Mouse (Mus musculus) layer of hippocampus, adult 18-20 months (tissue): ENCODE results near the gene Casc1. TPM values are rescaled to one million over a fixed set of nuclear protein-coding genes. Genes with fewer than 3 reads are reported as not detected.
A peak's percentile ranks its signal among the peaks of the same experiment; 100 is the strongest.

Source experiments
- DNase-seq, 2 experiments: peaks; one replicate each; pipeline ENCODE4 v3.0.0; 2022; ENCODE audit warnings: low spot score in 2 of 2
- long read RNA-seq: library from polyadenylated mRNA; stranded (forward); transcript quantifications from one replicate; pipeline ENCODE4 v2.0.0, GENCODE M21; 2021
- total RNA-seq, 2 experiments: library from RNA; stranded (reverse); gene quantifications; 2 replicates each; pipeline ENCODE4 v1.2.3; 2021

Gene Casc1
- 1 to 10 TPM; 1.0 to 1.3 TPM for total RNA-seq
- long read RNA-seq, partial matches to known transcripts: 0 of 1 reads
- long read RNA-seq, other reads (novel, unspliced or antisense): 1 of 1 reads

DNA sequence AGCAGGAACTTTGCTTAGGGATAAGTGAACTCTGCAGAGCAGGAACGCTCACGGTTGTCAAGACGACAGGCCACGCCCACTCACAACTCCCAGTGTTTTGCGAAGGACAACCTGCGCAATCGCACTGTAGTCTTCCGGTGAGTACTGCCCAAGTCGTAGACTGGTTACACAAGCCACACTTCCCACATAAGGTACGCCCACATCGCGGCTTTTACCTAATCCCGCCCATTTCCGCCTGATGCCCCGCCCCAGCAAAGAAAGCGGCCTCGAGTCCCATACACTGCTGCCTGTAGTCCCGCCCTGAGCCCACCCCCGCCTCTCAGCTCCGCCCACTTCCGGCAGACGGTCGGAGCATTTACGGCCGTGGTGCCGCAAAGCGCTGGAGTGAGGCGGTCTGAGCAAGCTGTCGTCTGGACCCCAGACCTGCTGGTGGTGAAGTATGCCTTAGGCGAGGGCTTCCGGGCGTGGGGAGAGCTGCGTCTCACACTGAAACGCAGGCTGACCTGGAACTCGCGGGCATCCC is at the start of gene Casc1, which contains the start of gene Etfrf1:
Gene Casc1, minus strand, starts transcription at position 190 of the 523 bp plus-strand sequence.
Gene Etfrf1, plus strand, starts transcription at position 319 of the 523 bp plus-strand sequence.
- peak; percentile 99 for DNase-seq

DNA sequence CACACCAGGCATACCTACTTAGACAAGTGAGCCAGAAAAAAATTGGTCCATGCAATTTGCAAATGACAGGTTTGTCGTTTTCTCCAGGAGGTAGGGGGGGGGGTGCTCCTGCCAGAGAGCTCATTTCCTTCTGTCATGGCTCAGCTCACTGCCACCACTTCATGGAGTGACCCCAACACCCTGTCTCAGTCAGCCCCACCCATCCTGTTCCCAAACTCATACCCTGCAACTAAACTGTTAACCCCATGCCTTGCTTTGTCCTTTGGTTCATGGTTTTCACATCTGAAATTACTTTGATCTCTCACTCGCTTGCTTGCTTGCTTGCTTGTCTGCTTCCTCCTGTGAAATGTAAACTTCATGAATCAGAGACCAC is 45.9 kb upstream of the Casc1 start:
- DNase-seq: no peak

DNA sequence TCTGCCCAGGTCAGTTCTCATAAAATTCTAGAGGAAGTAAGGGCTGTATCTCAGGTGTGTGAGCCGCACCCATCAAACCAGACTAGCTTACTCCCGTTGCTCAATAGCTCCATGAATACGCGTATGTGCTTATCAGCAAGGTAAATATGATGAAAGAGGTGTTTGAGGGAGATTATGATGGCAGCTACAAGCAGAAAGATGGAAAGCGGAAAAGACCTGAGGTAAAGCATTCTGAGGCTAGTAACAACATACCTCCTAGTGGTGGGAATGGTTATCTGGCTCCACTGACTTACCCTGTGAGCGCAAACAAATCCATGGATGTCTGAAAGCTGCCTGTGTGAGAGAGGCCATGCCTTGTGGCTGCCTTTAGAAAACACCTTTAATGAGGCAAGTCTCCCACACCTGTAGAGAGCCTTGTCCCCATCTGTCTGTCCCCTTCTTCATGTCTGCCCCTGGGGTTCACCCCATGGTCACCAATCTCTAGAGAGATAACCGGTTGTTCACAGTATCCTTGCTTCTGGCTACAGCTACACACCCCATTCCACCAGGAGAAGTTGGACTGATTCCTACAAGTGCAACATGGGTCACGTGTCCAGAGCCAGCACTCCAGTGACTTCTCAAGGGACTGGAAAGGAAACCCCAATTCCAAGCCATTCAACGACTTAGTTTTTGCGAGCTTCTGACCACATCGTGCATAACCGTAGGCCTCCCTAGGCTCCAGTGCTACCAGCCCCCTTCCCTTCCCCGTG is 45.3 kb upstream of the Casc1 start:
- DNase-seq: no peak

DNA sequence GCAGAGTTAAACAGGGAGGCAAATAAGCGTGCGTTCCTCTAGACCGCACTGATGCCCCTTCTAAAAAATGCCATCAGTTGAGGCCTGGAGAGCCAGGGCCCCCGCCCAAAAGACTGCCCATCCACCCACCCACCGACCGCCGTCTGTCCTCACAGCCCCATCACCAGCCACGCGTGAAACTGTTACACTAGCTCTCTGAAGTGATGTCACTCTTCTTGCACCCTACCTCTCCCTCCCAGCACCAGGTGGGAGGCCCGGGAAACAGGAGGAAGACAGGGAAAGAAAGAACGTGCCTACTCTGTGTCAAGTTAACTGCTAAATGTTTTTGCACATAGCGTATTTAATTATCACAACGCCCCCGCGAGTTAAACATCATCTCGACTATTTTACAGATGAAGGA is 40.0 kb upstream of the Casc1 start:
- peak; percentile 11 to 25 for DNase-seq

DNA sequence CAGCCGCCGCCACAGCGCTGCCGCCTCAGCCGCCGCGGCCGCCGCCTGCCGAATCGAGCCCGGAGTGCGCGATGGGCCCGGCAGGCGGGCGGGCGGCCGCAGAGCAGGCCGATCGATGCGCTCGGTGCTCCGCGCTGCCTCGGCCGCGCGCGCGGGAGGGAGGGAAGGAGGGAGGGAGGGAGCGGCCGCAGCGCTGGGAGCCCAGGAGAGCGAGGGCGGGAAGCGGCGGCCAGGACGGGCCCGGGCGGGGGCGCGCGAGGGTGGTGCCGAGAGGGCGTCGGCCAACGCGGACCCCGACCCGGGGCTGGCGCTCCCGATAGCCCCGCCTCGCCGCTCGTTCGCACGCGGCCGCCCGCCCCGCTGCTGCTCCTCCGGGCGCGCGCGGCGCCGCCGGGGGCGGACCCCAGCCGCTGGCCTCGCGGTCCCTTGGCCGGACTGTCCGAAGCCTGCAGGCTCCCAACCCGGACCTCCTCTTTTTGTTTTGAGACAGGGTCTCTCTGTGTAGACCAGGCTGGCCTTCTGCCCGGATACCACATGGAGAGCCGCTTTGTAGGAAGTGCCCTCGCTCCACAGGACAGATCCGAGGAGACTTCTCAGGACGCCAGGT is 39.5 kb upstream of the Casc1 start, which contains the start of gene Kras:
Gene Kras, minus strand, starts transcription at position 55 of the 607 bp plus-strand sequence.
- peak; percentile 79 to 88 for DNase-seq

DNA sequence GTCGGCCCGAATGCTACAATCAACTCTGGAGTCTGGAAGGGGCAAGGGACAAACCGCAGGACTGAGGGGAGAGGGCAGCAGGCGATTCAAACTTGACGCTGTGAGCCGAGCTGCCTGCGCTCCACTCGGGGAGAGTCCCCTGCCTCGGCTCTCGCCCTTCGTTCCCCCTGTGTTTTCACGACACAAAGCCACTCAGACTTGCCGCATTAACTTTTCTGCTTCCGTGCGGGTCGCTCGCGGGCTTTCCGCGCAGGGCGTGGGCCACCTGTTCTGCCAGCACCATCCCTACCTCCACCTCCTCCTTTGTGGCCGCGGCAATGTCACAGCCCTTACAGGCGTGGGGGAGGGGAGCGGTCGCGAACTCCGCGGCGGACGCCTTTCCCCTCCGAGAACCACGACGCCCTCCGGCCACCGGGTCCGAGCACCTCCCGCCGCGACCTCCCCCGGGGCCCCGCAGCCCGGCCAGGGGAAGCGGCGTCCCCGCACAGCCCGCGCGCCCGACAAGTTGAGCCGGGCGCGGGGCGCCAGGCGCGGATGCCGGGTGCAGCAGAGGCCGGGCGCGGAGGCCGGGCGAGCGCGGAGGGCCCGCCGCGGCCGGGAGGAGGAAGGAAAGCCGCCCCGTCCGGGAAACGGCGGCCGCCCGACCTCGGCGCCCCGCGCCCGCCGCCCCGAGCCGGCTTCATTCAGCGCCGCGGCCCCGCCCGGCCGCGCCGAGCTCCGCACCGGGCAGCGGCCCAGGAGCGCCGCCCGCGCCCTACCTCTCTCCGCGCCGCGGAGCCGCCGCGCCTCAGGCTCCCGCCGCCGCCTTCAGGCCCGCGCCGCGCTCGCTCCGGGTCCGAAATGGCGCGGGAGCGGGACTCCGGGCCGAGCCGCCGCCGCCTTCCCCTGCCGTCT is 38.7 kb upstream of the Casc1 start:
- DNase-seq: peak in 1 of 2 experiments; percentile 28

DNA sequence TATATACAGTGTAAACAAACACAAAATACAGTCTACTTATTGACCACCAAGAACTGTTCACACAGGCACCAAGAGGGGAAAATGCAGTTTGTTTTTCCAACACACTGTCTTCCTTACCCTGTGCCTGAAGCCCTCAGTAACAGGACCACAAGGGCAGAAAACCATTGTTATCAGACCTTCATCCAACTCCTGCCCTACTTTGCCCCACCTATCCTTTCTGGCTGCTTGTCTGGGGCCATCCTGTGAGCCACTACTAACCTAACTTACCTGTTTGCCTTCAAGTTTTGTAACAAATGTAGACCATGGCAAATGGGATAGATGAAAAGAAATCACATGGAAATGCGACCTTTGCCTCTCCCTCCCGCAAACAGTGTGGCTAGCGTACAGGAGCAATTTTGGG is 37.1 kb upstream of the Casc1 start:
- no peak for DNase-seq

DNA sequence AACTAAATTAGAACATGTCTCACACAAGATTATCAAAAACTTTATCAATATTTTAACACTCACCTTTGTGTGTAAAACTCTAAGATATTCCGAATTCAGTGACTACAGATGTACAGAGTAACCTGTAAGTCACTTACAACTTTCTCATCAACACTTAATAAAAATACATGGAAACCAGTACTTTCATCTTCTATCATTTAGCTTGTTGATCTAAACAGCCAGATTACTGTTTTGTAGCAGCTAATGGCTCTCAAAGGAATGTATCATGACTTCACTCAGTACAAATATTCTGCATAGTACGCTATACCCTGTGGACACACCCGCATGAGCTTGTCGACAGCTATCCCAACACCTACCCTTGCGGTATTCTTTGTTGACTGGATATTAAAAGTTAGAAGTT is 36.0 kb upstream of the Casc1 start:
- no peak for DNase-seq

DNA sequence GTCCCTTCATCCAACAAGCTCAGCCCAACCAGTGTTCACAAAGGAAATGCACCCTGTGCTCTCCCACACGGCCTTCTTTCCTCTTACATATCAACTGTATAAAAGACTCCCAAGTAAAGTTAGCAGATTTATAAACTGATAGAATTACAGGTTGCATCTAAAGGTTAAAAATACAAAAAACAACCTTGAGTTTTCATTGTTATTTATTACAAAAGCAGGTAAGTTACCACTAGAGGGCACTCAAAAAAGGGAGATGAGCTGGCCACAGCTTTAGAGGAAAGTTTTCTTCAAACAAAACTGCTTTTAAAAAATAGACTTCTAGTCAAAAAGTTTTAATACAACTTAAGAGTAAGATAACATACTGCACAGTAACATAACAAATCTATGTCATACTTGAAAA is 31.7 kb upstream of the Casc1 start:
- DNase-seq: peak in 1 of 2 experiments; percentile 19

DNA sequence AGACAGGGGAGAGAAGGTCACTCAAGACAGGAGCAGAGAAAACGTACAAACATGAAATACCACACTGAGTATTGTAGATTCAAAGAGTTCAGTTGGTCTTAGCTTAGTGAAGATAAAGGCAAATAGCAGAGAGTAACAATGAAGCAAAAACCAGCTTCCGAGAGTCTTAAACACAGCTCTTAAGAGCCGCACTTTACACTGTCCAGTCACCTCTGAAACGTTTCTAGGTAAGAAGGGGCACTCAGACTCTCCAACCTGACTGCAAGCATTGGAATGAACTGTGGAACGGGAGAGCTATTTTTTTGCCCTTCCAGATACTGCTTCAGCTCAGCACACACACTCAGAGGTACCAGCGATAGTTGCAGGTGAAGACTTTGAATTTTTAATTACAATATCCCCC is 29.5 kb upstream of the Casc1 start:
- no peak for DNase-seq

DNA sequence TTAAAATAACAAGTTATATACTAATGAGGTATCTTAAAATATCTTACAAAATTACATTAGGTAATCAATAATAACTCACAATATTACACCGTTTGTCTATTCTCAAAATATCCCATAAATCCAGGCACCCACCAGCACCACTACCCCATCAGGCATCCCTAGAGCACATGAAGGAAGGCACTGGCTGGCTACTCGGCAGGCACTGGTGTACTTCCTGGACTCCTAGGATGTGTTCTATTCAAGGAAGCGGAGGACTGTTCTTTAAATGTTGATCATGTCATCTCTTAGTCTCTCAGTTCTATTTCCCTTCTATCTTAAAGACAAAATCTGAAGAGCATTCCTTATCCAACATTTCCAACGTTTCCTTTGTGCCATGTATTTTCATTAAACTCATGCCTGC is 26.3 kb upstream of the Casc1 start:
- DNase-seq: no peak

DNA sequence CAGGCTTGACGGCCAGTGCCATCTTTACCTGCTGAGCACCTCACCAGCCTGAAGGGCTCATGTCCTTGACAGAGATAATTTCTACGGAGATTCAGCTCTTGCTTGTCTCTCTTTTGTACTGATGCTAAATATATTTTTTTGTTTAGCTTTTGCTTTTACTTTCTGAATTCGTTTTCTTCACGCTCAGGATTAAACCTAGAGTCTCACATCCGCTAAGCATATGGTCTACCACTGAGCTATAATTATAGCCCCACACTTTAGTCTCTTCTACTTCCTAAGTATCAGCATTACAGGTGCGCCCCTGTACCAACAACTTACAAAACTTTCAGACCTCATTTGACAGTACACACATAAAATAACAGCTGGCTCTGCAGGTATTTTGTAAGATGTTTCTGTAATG is 24.6 kb upstream of the Casc1 start:
- DNase-seq: no peak

DNA sequence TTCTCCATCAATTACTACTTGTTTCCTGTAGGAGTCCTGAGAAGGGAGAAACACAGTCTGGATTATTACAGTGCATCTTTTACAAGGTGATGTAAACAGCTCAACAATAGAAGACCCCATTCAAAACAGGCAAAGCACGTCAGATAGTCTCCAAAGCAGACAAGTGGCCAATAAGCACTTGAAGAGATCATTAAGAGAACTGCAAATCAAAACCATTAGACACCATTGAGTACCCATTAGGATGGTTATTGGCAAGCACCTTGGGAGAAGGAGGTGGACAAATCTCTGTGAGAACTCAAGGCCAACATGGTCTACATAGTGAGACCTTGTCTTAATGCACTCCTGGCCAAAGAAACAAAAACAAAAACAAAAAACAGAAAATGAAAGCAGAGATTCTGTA is 23.6 kb upstream of the Casc1 start:
- no peak for DNase-seq

DNA sequence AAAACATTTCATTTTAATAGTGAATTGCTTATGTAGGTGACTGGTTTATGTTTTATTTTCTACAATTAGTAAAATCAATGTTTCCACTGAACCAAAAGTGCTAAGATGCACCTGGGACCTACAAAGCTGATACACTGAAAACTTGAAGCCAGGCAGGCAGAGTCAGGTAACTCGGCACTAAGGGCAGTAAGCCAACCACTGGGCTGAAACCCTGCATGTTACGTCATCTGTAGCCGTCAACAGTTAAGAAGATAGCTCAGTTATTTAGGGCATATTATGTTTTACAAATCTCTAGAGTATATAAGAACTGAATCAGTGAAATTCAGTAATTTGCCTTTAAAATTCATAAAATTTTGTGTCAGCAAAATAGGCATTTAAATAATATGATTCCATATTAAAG is 15.5 kb upstream of the Casc1 start:
- no peak for DNase-seq

DNA sequence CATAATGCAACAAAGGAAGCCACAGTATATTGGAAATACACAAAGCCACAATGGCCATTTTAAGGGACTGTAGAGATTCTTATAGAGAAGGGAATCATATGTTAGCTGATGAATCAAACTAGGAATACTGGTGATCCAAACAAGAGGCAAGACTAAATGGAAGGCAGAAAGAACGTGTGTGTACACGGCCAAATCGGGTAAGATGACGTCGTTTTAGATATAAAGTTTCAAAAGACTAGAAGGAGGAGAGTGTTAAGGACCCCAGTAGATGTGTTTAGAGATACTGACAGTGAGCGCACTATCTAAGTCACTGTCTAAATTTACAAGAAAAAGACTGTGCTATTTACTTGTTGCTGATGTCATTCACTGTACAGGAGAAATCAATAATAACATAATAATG is 13.4 kb upstream of the Casc1 start:
- DNase-seq: no peak

DNA sequence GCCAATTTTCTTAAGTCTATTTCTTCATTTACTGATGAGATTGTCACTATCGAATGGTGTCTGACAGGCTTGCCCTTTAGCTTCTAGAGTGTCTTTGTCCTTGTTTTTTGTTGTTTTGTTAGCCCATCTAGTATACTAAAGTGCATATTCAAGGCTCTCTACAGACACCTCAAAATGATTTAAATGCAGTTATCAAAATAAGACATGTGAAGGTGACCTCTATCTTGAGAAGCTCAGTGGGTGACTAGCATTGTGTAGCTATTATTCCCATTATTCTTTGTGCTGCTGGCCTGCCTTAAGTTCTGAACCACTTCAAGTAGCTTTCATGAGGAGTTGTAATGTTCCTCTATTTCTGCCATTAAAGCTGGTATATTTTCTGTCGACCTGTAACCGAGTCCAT is 5.0 kb upstream of the Casc1 start:
- no peak for DNase-seq

DNA sequence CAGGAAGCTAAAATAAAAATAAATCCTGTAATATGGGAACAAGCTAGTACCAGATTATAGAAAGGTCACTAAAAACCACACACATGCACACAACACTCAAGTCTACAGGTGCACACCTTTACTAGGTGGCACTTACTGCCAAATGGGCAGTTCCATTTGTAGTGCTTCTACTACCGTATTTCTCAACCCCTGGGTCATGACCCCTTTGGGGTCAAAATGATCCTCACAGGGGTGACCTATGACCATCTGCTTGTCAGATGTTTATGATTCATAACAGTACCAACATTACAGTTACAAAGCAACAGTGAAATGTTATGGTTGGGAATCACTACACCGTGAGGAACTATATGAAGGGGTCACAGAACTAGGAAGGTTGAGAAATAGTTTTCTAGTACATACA is 3.1 kb upstream of the Casc1 start:
- DNase-seq: no peak

DNA sequence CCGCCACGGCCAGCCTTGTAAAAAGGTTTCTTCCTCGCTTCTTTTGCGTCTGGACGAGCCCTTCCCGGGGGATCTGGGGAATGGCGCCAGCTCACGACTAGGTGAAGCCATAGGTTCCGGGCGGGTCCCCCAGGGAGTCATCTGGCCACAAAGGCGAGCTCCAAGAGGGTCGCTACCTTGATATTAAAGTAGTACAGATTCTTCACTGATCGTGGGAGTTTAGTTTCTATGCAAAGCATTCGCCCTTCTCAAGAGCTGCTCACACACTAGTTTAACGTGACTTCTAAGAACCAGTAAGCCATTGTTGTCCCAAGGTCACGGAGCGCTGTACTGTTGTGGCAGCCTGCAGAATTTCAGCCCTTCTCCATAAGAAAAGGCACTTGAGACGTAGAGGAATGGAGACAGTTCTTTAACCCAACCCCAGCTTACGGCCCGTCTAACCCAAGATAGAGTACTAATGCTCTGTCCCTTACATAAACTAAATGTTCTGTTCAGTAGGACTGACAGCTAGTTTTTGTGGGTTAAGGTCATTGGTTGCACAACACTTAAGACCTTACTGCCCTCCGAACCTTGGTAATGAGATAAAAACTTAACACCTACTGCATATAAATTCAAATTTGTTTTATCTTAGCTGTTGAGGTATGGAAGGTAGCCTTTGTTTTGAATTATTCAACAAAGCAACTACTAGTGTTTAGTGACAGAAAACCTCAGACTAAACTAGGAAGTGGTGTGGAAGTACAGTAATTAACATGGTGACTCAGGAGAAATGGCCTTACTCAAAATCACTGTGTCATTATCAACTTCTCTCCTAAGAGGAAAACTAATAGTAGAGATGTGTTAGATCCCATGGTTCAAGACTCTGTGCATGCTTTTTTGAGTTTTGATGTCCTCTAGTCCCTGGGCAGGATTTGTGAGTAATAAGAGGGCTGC is 836 bp upstream of the Casc1 start:
- no peak for DNase-seq

DNA sequence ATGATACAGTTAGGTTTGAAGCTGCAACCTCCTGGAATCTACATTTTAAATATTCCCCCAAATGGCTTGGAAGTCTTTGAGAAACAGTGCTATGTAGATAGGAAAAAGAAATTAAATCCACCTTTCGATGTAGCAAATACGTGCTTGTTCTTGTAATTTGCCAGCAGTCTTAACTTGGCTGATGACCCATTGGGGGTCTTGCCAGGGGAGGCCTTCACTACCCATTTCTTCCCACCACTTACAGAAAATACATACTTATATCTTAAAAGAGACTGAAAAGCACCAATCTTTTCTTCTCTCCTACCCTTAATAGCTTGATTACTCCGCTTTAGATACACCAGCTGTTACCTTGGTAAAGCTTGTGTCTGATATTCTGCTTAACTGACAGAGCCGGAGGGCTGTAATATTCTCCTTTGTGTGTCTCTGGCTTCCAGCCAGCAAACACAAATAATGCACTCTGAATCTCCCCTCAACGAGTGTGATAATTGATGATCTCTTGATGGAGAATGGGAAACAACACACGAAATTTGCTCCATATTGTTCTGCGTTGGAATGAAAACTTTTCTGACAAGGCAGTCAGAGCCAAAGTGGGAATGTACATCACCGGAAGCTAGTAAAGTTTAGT is 637 bp downstream of the Casc1 start:
- DNase-seq: no peak

DNA sequence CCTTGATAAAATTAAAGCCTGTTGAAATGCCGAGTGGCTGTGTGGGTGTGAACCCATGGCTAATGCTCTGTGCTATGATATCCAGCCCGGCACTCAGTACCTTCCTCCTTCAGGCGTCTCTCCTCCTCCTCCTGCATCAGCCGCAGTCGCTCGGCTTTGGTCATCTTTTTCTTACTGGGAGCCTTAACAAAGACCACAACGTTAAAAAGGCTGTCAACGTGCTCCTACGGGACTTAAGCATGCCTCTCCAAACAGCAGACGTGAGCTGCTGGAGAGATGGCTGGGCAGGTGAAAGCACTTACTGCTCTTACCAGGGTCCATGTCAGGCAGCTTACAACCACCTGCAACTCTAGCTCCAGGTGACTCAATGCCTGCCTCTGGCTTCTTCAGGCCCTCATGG is 5.7 kb downstream of the Casc1 start:
- DNase-seq: no peak
